Mouse (Mus musculus): ENCODE results near the gene Slc41a2.

DNA sequence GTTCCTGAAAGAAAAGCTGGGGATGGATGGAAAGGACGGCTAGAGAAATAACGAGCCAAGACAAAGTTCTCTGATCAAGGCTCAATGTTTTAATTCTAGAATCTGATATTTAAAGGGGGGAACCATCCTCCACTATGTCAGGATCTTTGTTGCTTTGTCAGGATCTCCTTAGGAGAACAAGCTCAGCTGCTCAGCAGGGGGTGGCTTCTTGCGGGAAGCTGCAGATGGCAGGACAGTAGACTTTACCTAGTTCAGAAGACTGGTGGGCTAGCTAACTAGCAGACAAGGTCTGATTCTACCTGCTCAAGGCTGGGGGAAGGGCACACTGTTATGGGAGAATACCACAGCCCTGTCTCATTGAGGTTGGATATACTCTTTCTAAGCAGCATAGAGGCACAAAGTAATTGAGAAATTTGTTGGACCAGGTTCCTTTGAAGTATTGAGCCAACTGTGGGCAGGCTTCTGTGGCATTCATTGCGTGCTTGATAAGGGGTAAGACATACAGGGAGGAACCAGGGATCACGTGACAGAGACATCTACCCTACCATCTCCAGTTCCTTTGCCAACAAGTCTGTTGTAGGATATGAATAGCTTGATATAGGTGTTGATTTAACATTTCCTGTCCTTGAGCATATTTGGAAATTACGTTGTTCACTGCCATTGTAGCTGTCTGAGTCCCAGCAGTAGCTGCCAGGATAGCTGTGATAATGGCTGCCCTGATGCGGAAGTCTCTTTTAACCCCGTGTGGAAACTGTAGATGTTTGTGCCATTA lies 39.4 kb upstream of the Slc41a2 start:
- no peak for TF ChIP-seq CTCF (IDR thresholded peaks at IDR 0.05; ENCODE audit: low read depth)
- TF ChIP-seq EP300 (IDR thresholded peaks at IDR 0.05; ENCODE audit: low read depth): no peak

All from liver, postnatal 0 days (tissue).